Mouse (Mus musculus) left cerebral cortex, adult 2 months (tissue): ENCODE results near the gene Mrps14. TPM values are rescaled to one million over a fixed set of nuclear protein-coding genes. Genes with fewer than 3 reads are reported as not detected.

Experiments used
- DNase-seq, 2 experiments: peaks; one replicate each; pipeline ENCODE4 v3.0.0; 2021 to 2022; ENCODE audit warnings: low spot score in 2 of 2, mixed read lengths in 1 of 2; ENCODE audit errors: extremely low spot score in 1 of 2
- H3K27ac ChIP-seq: fragments of 200-600 bp; 2 replicates; pipeline ENCODE4 v1.8.1; 2022
- H3K4me3 ChIP-seq: fragments of 200-600 bp; 2 replicates; pipeline ENCODE4 v1.8.1; 2022
- CTCF ChIP-seq: fragments of 200-600 bp; IDR thresholded peaks from 2 replicates; pipeline ENCODE4 v1.8.1; 2022; ENCODE audit warnings: antibody characterized with exemption, mild to moderate bottlenecking, moderate library complexity
- intact Hi-C: fragments of 180-260 bp; cut with DNase I; formaldehyde crosslinking; loops from one replicate; pipeline ENCODE4 v1.15.1; 2025
- total RNA-seq, 2 experiments: library from RNA; stranded (reverse); gene quantifications; 2 replicates each; pipeline ENCODE4 v1.2.3; 2021

The Mrps14 gene
- total RNA-seq, 2 experiments from 2014 or later, result 62.4 to 78.7 TPM

GRCm38 (mm10) chr1:160231013-160231412, 36.0 kb downstream of the Mrps14 start:
- no peak overlapping the region for H3K4me3 ChIP-seq
- peak; percentile 71 for TF ChIP-seq CTCF
- no peak for DNase-seq
- intact Hi-C loops, result loop anchor here (1.0 kb wide), 1 partner anchor 147 kb away; no protein-coding TSS in a partner anchor
- no peak overlapping the region for H3K27ac ChIP-seq

- no peak for DNase-seq
Observed at GRCm38 (mm10) chr1:160232113-160232512, 37.1 kb downstream of the Mrps14 start.

DNA sequence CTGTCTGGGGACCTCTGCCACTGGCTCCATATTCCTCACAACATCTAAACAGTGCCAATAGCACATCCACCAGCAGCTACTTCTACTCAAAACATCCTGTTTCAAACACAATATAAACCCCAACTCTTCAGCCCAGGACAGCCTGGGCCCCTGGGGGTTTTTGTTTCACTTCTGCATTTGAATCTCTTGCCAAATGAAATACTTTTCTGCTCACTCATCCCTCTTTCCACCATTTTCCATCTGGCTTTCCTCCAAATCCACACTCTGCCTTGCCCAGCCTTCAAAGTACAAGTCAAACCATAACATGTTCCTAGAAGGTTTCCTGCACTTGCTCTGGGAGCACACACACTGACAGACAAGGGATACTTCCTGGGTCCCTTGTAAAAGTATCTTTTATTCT, 38.9 kb downstream of the Mrps14 start:
- no peak for TF ChIP-seq CTCF
- intact Hi-C loops, result no loop called here
- no peak overlapping the region for H3K27ac ChIP-seq
- DNase-seq, result no peak
- no peak overlapping the region for H3K4me3 ChIP-seq

More at GRCm38 (mm10) chr1:160232113-160232512, 37.1 kb downstream of the Mrps14 start:
- no peak for TF ChIP-seq CTCF
- H3K4me3 ChIP-seq, result no peak overlapping the region
- intact Hi-C loops, result no loop called here
- H3K27ac ChIP-seq, result no peak overlapping the region

DNA sequence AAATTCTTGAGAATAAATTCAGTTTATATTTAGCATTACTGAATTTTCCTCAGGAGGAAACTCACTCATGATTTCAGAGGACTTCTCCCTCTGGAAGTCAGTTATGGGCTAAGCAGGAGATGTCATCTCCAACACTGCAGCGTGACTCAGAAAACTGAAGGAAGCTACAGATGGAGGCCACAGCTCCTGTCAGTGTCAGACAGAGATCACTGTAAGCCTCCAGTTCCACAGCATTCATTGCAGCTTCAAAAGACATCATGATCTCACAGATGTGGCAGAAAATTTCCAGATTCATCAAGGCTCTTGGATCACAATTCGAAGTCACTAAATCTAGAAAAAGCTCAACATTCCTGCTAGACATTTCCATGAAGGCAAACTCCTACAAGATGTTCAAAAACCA, 43.0 kb downstream of the Mrps14 start:
- Histone ChIP-seq H3K4me3 (no peak overlapping the region), H3K27ac (no peak overlapping the region)
- intact Hi-C loops, result no loop called here
- no peak for TF ChIP-seq CTCF
- no peak for DNase-seq

DNA sequence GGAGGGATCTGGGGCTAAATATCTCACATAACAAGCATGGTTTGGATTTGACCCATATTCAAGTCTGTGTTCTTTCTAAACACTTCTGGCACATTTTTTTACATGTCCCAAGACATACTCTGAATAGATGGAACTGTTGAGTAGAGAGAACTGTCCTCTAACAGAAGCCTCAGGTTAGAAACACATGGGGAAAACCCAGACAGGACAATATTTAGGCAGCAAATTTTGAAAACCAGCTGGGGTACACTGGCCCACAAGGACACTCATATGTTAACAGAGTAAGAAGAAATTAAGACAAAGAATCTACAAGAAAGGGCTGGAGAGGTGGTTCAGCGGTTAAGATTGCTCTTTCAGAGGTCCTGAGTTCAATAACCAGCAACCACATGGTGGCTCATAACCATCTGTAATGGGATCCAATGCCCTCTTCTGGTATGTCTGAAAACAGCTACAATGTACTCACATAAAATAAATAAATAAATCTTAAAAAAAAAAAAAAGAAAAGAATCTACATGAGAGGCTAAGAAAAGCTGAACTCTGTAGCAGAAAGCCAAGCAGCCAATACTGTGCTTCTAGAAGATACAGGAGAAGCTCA, 43.9 kb downstream of the Mrps14 start:
- DNase-seq, result no peak
- intact Hi-C loops, result no loop called here
- TF ChIP-seq CTCF, result no peak; the same call in 1 of the 2 replicates
- Histone ChIP-seq H3K27ac (no peak overlapping the region), H3K4me3 (no peak overlapping the region)

GRCm38 (mm10) chr1:160240091-160240490, 45.1 kb downstream of the Mrps14 start:
- Histone ChIP-seq H3K27ac (no peak overlapping the region), H3K4me3 (no peak overlapping the region)
- TF ChIP-seq CTCF, result no peak
- intact Hi-C loops, result no loop called here
- no peak for DNase-seq

GRCm38 (mm10) chr1:160244689-160245088, 49.7 kb downstream of the Mrps14 start:
- TF ChIP-seq CTCF, result no peak
- intact Hi-C loops, result no loop called here
- no peak overlapping the region for H3K4me3 ChIP-seq
- H3K27ac ChIP-seq, result no peak overlapping the region
- DNase-seq, result no peak

DNA sequence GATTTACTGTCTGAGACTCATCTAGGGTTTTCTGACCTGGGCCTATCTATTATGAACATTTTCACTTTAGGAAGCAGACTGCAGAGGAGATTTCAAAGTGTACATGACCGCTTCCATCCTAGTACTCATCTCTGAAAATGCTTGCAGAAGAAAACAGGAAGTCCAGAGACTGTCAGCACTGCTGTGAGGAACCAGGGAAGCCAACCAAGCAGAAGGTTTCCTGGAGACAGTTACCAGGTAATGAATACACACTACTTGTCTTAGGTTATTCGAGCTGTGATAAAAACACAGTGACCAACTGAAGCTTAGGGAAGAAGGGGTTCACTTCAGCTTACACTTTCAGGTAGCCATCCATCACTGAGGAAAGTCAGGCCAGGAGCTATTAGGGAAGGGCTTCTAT, 50.9 kb downstream of the Mrps14 start:
- H3K27ac ChIP-seq, result no peak overlapping the region
- DNase-seq, result no peak
- TF ChIP-seq CTCF, result no peak
- H3K4me3 ChIP-seq, result no peak overlapping the region
- intact Hi-C loops, result no loop called here

DNA sequence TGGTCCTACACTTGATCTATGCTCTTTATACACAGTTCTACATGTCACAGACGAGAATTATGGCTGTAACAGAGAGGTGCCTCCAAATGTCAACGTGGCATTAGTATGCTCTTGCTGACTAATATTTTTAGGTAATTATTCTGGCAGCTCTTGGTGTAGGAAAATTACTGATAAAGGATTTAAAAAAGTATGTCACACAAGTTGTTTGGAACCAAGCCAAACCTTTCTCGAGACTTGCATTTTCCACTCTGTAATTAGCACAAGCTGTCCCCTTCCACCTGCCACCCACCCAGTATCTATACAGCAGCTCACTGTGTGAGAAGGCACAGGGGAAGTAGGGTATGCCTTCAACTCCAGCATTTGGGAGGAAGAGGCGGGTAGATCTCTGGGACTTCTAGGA, 51.8 kb downstream of the Mrps14 start:
- TF ChIP-seq CTCF, result no peak
- H3K27ac ChIP-seq, result no peak overlapping the region
- H3K4me3 ChIP-seq, result no peak overlapping the region
- intact Hi-C loops, result no loop called here
- DNase-seq, result no peak

DNA sequence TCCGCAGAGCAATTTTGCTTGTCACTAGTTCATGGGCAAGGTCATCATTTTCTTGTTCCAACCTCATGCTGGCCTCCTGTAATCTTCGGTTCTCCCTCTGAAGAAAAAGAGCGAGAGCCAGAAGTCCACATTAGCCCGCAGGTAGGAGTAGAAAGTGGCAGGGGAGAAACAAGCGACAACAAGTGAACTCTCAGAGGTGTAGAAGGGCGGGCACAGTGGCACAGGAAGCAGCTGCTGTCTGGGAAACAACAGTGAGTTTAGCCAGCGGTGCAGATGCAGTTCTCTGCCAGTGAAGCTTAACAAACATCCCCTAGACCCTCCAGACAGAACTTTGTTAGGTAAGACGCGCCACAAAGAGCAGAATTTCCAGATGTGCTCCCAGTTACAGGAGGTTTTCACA, 52.5 kb downstream of the Mrps14 start:
- DNase-seq, result no peak
- TF ChIP-seq CTCF, result no peak
- Histone ChIP-seq H3K27ac (no peak overlapping the region), H3K4me3 (no peak overlapping the region)
- intact Hi-C loops, result no loop called here

DNA sequence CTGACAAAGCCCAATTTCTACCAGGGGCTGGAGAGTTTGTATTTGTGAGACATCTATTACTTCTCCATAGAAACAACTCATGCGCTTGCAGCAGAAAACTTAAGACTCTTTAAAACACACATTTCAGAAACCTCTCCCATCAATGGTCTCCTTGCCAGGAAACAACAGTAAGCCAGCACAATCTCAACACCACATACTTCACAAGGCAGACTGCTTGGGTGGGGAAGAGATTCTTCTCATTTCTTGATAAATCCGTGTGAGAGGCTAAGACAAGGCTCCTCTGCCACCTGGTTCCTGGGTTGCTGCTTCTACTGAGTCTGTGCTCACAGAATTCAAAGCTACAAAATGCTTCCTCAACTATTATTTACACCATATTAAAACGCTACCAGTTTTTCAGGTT, 54.8 kb downstream of the Mrps14 start:
- Histone ChIP-seq H3K4me3 (no peak overlapping the region), H3K27ac (no peak overlapping the region)
- TF ChIP-seq CTCF, result no peak
- DNase-seq, result no peak
- intact Hi-C loops, result no loop called here

DNA sequence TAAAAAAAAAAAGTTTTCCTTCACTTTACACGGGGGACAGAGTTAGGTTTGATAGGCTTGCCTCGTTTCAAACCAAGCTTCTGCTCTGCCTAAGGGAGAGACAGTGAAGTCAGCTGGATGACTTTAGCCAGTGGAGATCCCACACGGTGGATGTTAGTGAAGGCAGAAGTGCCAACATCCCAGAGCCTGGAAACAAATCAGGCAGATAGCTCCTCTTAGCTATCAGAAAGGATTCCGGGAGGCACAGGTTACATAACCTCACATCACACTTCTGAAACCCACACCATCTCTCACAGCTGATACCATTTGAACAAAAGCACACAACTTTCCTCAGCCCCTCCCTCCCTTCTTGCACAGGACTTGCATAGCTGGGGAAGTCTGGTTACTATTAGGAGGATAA, 55.8 kb downstream of the Mrps14 start:
- no peak for TF ChIP-seq CTCF
- intact Hi-C loops, result no loop called here
- peak overlapping the region; percentile 19; the same call in 1 of the 2 replicates for H3K27ac ChIP-seq
- H3K4me3 ChIP-seq, result no peak overlapping the region
- DNase-seq, result no peak

- TF ChIP-seq CTCF, result no peak
- Histone ChIP-seq H3K4me3 (no peak overlapping the region), H3K27ac (no peak overlapping the region)
- DNase-seq, result no peak
- intact Hi-C loops, result no loop called here
Observed at GRCm38 (mm10) chr1:160251388-160252007, 56.5 kb downstream of the Mrps14 start.

Other genes with a start within 250 kb of the Mrps14 start
- gene 4930523C07Rik, start 150.8 kb upstream of the Mrps14 start, total RNA-seq, result 1 to 10 TPM; 1.1 to 2.8 TPM
- gene Tnn, start 41.6 kb upstream of the Mrps14 start, total RNA-seq, result under 1 TPM; 0.37 to 0.48 TPM
- gene Cacybp, start 17.7 kb downstream of the Mrps14 start, total RNA-seq, result 10 to 100 TPM; 85.3 to 87.5 TPM